Mouse (Mus musculus) ES-E14 (cell line): Measurements from ENCODE around the gene Mdm2.

Source experiments
- MAFK ChIP-seq: IDR thresholded peaks from 2 replicates; pipeline ENCODE4 v1.6.1; 2014; ENCODE audit warnings: mild to moderate bottlenecking, low read depth, low read length, inconsistent platforms; ENCODE audit not compliant: insufficient read depth
- ZC3H11A ChIP-seq: IDR thresholded peaks from 2 replicates; pipeline ENCODE4 v1.6.1; 2012; ENCODE audit warnings: low read depth, mild to moderate bottlenecking, inconsistent platforms, low read length, borderline replicate concordance

- no peak for TF ChIP-seq ZC3H11A
- TF ChIP-seq MAFK, result no peak
These were observed 53.4 kb downstream of the Mdm2 start for GRCm38 (mm10) chr10:117656985-117657658.
